Mouse (Mus musculus): ENCODE data around the gene Clstn2.

Gene Clstn2

GRCm38 (mm10) chr9:97773911-97774310 is 259.1 kb downstream of the Clstn2 start:
- no peak for DNase-seq (ENCODE audit: low spot score)

- DNase-seq (ENCODE audit: low spot score): no peak
These were observed 260.6 kb downstream of the Clstn2 start for GRCm38 (mm10) chr9:97772431-97772830.

GRCm38 (mm10) chr9:97769331-97769730 is 263.6 kb downstream of the Clstn2 start:
- DNase-seq (ENCODE audit: low spot score): no peak

- DNase-seq (ENCODE audit: low spot score): no peak
These were observed 267.7 kb downstream of the Clstn2 start for GRCm38 (mm10) chr9:97765251-97765767.

GRCm38 (mm10) chr9:97763048-97763447 is 269.9 kb downstream of the Clstn2 start:
- no peak for DNase-seq (ENCODE audit: low spot score)

GRCm38 (mm10) chr9:97755599-97756270 is 277.2 kb downstream of the Clstn2 start:
- DNase-seq (ENCODE audit: low spot score): no peak

- no peak for DNase-seq (ENCODE audit: low spot score)
These were observed 279.3 kb downstream of the Clstn2 start for GRCm38 (mm10) chr9:97753715-97754114.

GRCm38 (mm10) chr9:97746574-97746973 is 286.4 kb downstream of the Clstn2 start:
- DNase-seq (ENCODE audit: low spot score): no peak

- DNase-seq (ENCODE audit: low spot score): no peak
These were observed 305.1 kb downstream of the Clstn2 start for GRCm38 (mm10) chr9:97727715-97728486.

GRCm38 (mm10) chr9:97717728-97718127 is 315.3 kb downstream of the Clstn2 start:
- DNase-seq (ENCODE audit: low spot score): no peak

GRCm38 (mm10) chr9:97717005-97717404 is 316.0 kb downstream of the Clstn2 start:
- no peak for DNase-seq (ENCODE audit: low spot score)

GRCm38 (mm10) chr9:97712888-97713287 is 320.1 kb downstream of the Clstn2 start:
- DNase-seq (ENCODE audit: low spot score): no peak

- no peak for DNase-seq (ENCODE audit: low spot score)
These were observed 329.0 kb downstream of the Clstn2 start for GRCm38 (mm10) chr9:97703901-97704503.

- no peak for DNase-seq (ENCODE audit: low spot score)
These were observed 330.0 kb downstream of the Clstn2 start for GRCm38 (mm10) chr9:97702989-97703388.

- DNase-seq (ENCODE audit: low spot score): no peak
These were observed 333.0 kb downstream of the Clstn2 start for GRCm38 (mm10) chr9:97699983-97700382.

GRCm38 (mm10) chr9:97699020-97699419 is 334.0 kb downstream of the Clstn2 start:
- DNase-seq (ENCODE audit: low spot score): no peak

GRCm38 (mm10) chr9:97698071-97698470 is 334.9 kb downstream of the Clstn2 start:
- DNase-seq (ENCODE audit: low spot score): no peak

- no peak for DNase-seq (ENCODE audit: low spot score)
These were observed 336.2 kb downstream of the Clstn2 start for GRCm38 (mm10) chr9:97696655-97697235.

- no peak for DNase-seq (ENCODE audit: low spot score)
These were observed 337.7 kb downstream of the Clstn2 start for GRCm38 (mm10) chr9:97695278-97695677.

- no peak for DNase-seq (ENCODE audit: low spot score)
These were observed 346.1 kb downstream of the Clstn2 start for GRCm38 (mm10) chr9:97686826-97687425.

- DNase-seq (ENCODE audit: low spot score): no peak
These were observed 347.3 kb downstream of the Clstn2 start for GRCm38 (mm10) chr9:97685664-97686063.

GRCm38 (mm10) chr9:97679878-97680277 is 353.1 kb downstream of the Clstn2 start:
- DNase-seq (ENCODE audit: low spot score): no peak
